Mouse (Mus musculus) lung, postnatal 0 days (tissue): Measurements from ENCODE around the gene Gdpd5. TPM values are rescaled to one million over a fixed set of nuclear protein-coding genes. Genes with fewer than 3 reads are reported as not detected.

Experiments
- ATAC-seq: fragments of 200-750 bp; cut with Nextera tagmentation; 2 replicates; pipeline ENCODE4 v1.8.0; 2017; ENCODE audit warnings: moderate library complexity
- DNase-seq: peaks from one replicate; pipeline ENCODE4 v3.0.0-alpha.2; 2016; ENCODE audit warnings: low spot score
- H3K27ac ChIP-seq: fragments of 300-500 bp; sonication (generic); 2 replicates; pipeline ENCODE4 v1.5.1; 2014; ENCODE audit warnings: antibody characterized with exemption, mild to moderate bottlenecking, low read length, mixed read lengths
- H3K27me3 ChIP-seq: fragments of 300-500 bp; sonication (generic); replicated peaks from 2 replicates; pipeline ENCODE4 v1.6.1; 2014; ENCODE audit warnings: low read length, mixed read lengths; ENCODE audit not compliant: insufficient read depth
- H3K36me3 ChIP-seq: fragments of 300-500 bp; sonication (generic); 2 replicates; pipeline ENCODE4 v1.6.1; 2014; ENCODE audit warnings: low read length, mixed read lengths; ENCODE audit not compliant: insufficient read depth
- H3K4me1 ChIP-seq: fragments of 300-500 bp; sonication (generic); 2 replicates; pipeline ENCODE4 v1.6.1; 2014; ENCODE audit warnings: antibody characterized with exemption, low read depth, low read length, mixed read lengths; ENCODE audit not compliant: insufficient read depth
- H3K4me2 ChIP-seq: fragments of 300-500 bp; sonication (generic); replicated peaks from 2 replicates; pipeline ENCODE4 v1.6.1; 2014; ENCODE audit warnings: low read depth, mild to moderate bottlenecking, low read length, moderate library complexity, mixed read lengths
- H3K4me3 ChIP-seq: fragments of 300-500 bp; sonication (generic); 2 replicates; pipeline ENCODE4 v1.5.1; 2014; ENCODE audit warnings: low read depth, low read length
- H3K9ac ChIP-seq: fragments of 300-500 bp; sonication (generic); replicated peaks from 2 replicates; pipeline ENCODE4 v1.6.1; 2014; ENCODE audit warnings: low read depth, mild to moderate bottlenecking
- H3K9me3 ChIP-seq: fragments of 300-500 bp; sonication (generic); 2 replicates; pipeline ENCODE4 v1.6.1; 2016; ENCODE audit warnings: low read length, mixed read lengths
- CTCF ChIP-seq: IDR thresholded peaks from 2 replicates; pipeline ENCODE4 v1.5.1; 2016; ENCODE audit warnings: antibody characterized with exemption, mild to moderate bottlenecking
- EP300 ChIP-seq: IDR thresholded peaks from 2 replicates; pipeline ENCODE4 v1.6.1; 2016; ENCODE audit warnings: antibody characterized with exemption, mild to moderate bottlenecking, control low read depth
- WGBS: fragments of 180-500 bp; shearing (Covaris S2); extraction: QIAGEN DNeasy Blood & Tissue Kit; methylation state at CpG from one replicate; pipeline ENCODE4 v1.1.7; 2014; 5-methylcytosine and 5-hydroxymethylcytosine counted together
- polyA plus RNA-seq: library from polyadenylated mRNA; unstranded; fragments of >200 nt; fragmentation: Nextera tagmentation; extraction: Ambion mirVana; gene quantifications from 2 replicates; pipeline ENCODE4 v1.2.1, GENCODE M21; 2015

Gdpd5 gene
- polyA plus RNA-seq, 1 experiment from 2014 or later: 18.7 TPM

DNA sequence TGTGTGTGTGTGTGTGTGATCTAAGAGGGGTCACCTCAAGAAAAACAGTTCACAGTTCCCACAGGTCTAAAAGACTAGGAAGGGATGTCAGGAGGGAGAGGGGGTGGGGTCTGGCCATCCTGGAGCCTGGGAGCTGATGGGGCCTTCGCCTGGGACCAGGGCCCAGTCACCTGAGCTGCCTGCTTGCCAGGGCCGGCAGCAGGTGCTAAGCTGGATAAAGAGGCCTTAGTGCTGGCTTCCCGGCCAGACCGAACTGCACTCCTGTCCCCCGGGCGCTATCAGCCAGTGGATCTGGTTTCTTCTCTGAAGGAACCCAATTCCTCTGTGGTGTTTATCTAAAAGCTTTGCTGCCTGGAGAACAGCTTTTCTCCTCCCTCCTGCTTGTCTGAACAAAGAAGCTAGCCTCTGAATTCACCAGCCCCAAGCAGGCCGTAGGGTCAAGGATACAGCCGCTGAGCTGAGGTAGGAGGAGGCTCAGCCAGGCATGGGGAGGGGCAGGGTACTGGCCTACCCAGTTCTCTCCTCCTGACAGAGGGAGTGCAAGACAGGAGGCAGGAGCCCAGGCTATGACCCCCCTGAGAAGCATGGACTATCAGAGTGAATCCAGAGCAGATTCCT lies 43.4 kb downstream of the Gdpd5 start:
- ATAC-seq (no peak; the same call in 1 of the 2 replicates), DNase-seq (no peak)
- 43% methylated on average over 7 of the region's 8 CpGs for WGBS
- no peaks in the 10 kb centered on the region for H3K27me3 ChIP-seq
- no peaks in the 10 kb centered on the region for H3K36me3 ChIP-seq
- H3K27ac ChIP-seq: no peak overlapping the region
- H3K4me3 ChIP-seq: no peak overlapping the region
- H3K9ac ChIP-seq: no peak overlapping the region
- no peaks in the 10 kb centered on the region for H3K9me3 ChIP-seq
- no peaks in the 10 kb centered on the region for H3K4me1 ChIP-seq
- no peak overlapping the region for H3K4me2 ChIP-seq
- TF ChIP-seq CTCF: no peak
- TF ChIP-seq EP300: no peak

- no peaks in the 10 kb centered on the region for H3K4me1 ChIP-seq
- no peak overlapping the region for H3K4me2 ChIP-seq
- WGBS: 89% methylated on average over 4 of the region's 4 CpGs
- no peak overlapping the region for H3K27ac ChIP-seq
- no peak for DNase-seq
- no peaks in the 10 kb centered on the region for H3K27me3 ChIP-seq
- no peak overlapping the region for H3K4me3 ChIP-seq
- ATAC-seq: no peak
- no peak for TF ChIP-seq EP300
- TF ChIP-seq CTCF: no peak
- no peaks in the 10 kb centered on the region for H3K36me3 ChIP-seq
- H3K9ac ChIP-seq: no peak overlapping the region
- H3K9me3 ChIP-seq: no peaks in the 10 kb centered on the region
These were observed 44.5 kb downstream of the Gdpd5 start for GRCm38 (mm10) chr7:99425706-99426105.

- no peak overlapping the region for H3K27ac ChIP-seq
- no peaks in the 10 kb centered on the region for H3K27me3 ChIP-seq
- 70% methylated on average over 10 of the region's 10 CpGs for WGBS
- H3K4me2 ChIP-seq: no peak overlapping the region
- DNase-seq (no peak), ATAC-seq (no peak)
- no peaks in the 10 kb centered on the region for H3K4me1 ChIP-seq
- no peak overlapping the region for H3K9ac ChIP-seq
- TF ChIP-seq EP300 (no peak), CTCF (no peak)
- H3K9me3 ChIP-seq: no peaks in the 10 kb centered on the region
- H3K4me3 ChIP-seq: no peak overlapping the region
- no peaks in the 10 kb centered on the region for H3K36me3 ChIP-seq
These were observed 45.8 kb downstream of the Gdpd5 start for GRCm38 (mm10) chr7:99427031-99427430.

GRCm38 (mm10) chr7:99427987-99428386 lies 46.8 kb downstream of the Gdpd5 start:
- H3K27me3 ChIP-seq: no peaks in the 10 kb centered on the region
- H3K27ac ChIP-seq: no peak overlapping the region
- TF ChIP-seq CTCF (no peak), EP300 (no peak)
- ATAC-seq (no peak), DNase-seq (no peak)
- no peak overlapping the region for H3K4me3 ChIP-seq
- 92% methylated on average over 3 of the region's 3 CpGs for WGBS
- H3K4me2 ChIP-seq: no peak overlapping the region
- no peaks in the 10 kb centered on the region for H3K4me1 ChIP-seq
- H3K36me3 ChIP-seq: no peaks in the 10 kb centered on the region
- H3K9ac ChIP-seq: no peak overlapping the region
- no peaks in the 10 kb centered on the region for H3K9me3 ChIP-seq

DNA sequence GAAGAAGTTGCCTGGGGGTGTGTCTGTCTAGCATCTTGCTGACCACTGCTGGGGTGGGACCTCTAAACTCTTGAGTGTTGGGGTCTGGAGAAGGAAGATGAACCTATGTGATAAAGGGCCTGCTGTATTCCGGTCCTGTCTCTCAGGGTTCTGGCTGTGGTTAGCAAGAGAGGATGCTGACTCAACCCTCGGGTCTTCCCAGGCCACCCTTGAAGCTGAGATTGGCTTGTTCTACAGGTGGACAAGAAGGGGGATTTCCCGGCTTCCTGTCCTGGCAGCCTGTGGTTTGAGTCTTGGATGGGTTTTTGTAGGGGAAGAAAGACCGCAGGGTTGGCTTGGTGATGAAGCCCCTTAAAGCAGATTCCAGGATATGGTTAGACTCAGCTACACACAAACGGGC lies 47.6 kb downstream of the Gdpd5 start:
- no peak for TF ChIP-seq CTCF
- TF ChIP-seq EP300: no peak
- Histone ChIP-seq H3K9ac (no peak overlapping the region), H3K27me3 (no peaks in the 10 kb centered on the region), H3K4me3 (no peak overlapping the region), H3K4me1 (no peaks in the 10 kb centered on the region), H3K27ac (no peak overlapping the region), H3K9me3 (no peaks in the 10 kb centered on the region), H3K36me3 (no peaks in the 10 kb centered on the region), H3K4me2 (no peak overlapping the region)
- DNase-seq (no peak), ATAC-seq (no peak)
- 70% methylated on average over 5 of the region's 5 CpGs for WGBS

DNA sequence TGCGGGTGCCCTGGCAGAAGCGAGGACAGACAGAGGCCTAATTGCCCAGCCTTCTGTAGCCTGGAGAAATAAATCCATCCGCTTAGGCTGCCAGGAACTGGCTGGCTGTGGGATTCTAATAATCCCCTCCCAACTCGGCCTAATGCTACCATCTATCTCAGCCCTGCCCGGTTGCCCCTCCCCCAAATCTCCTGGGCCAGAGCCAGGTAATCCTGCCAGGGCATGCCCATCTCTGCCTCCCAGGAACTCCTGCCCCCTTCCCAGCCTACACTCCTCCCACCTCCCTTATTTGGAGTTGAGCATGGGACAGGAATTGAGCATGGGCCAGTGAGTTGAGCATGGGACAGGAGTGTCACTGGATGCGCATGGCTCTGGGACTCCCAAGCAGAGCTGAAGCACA lies 48.6 kb downstream of the Gdpd5 start:
- Histone ChIP-seq H3K27me3 (no peaks in the 10 kb centered on the region), H3K9ac (no peak overlapping the region), H3K4me3 (no peak overlapping the region), H3K36me3 (no peaks in the 10 kb centered on the region), H3K9me3 (no peaks in the 10 kb centered on the region), H3K4me2 (no peak overlapping the region), H3K27ac (no peak overlapping the region), H3K4me1 (no peaks in the 10 kb centered on the region)
- no peak for DNase-seq
- TF ChIP-seq CTCF (no peak), EP300 (no peak)
- WGBS: 49% methylated on average over 6 of the region's 6 CpGs
- no peak; the same call in 1 of the 2 replicates for ATAC-seq

- no peak overlapping the region for H3K4me2 ChIP-seq
- DNase-seq: no peak
- H3K9ac ChIP-seq: no peak overlapping the region
- no peak for TF ChIP-seq CTCF
- TF ChIP-seq EP300: no peak
- H3K27ac ChIP-seq: no peak overlapping the region
- no peaks in the 10 kb centered on the region for H3K27me3 ChIP-seq
- no peaks in the 10 kb centered on the region for H3K4me1 ChIP-seq
- no peak overlapping the region for H3K4me3 ChIP-seq
- WGBS: 64% methylated on average over 11 of the region's 11 CpGs
- no peaks in the 10 kb centered on the region for H3K9me3 ChIP-seq
- no peaks in the 10 kb centered on the region for H3K36me3 ChIP-seq
- no peak for ATAC-seq
These were observed 49.0 kb downstream of the Gdpd5 start for GRCm38 (mm10) chr7:99430246-99430645.
